Mouse (Mus musculus): ENCODE results near the gene Stk11. TPM values are rescaled to one million over a fixed set of nuclear protein-coding genes. Genes with fewer than 3 reads are reported as not detected.
A peak's percentile ranks its signal among the peaks of the same experiment; 100 is the strongest.

Gene Stk11
- total RNA-seq, 2 experiments from 2014 or later, result 105 to 110 TPM

DNA sequence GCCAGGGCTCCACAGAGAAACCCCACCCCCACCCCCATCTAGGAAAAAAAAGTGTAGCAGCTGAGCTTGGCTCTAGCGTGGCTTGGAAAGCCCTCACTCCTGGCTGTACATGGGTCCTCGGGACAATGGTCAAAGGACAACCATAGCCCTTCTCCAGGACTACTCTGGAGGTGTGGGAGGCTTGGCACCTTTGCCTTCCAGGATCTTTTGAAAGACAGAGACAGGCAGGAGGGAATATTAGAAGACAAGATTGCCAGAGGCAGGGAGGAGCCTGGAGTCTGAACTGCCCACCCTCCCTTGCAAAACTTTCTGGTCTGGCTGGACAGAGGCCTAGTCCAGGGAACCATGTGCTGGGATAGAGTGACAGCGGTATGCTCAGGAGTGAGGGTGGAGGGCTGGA is 20.9 kb upstream of the Stk11 start:
- DNase-seq, result no peak

GRCm38 (mm10) chr10:80095547-80095946 is 20.1 kb upstream of the Stk11 start:
- no peak for DNase-seq

DNA sequence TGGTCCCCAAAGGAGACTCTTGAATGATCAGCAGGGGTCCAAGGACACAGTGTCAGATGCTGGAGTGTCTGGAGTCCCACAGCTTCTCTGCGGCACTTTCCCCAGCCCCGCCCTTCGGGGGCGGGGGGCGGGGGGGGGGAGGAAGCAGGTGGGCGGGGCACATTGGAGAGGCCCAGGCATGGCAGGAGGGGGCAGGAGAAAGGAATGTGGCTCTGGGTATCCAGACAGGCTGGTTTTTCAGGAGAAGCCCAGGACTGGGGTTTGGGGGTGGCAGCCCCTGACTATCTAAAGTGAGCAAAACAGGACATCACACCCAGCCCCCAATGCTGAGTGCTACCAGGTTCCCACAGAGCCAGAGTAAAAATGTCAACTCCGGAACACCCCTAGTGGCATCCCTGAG is 18.3 kb upstream of the Stk11 start:
- no peak for DNase-seq

GRCm38 (mm10) chr10:80098630-80099029 is 17.0 kb upstream of the Stk11 start:
- DNase-seq, result no peak

GRCm38 (mm10) chr10:80100982-80101381 is 14.6 kb upstream of the Stk11 start:
- DNase-seq, result no peak

DNA sequence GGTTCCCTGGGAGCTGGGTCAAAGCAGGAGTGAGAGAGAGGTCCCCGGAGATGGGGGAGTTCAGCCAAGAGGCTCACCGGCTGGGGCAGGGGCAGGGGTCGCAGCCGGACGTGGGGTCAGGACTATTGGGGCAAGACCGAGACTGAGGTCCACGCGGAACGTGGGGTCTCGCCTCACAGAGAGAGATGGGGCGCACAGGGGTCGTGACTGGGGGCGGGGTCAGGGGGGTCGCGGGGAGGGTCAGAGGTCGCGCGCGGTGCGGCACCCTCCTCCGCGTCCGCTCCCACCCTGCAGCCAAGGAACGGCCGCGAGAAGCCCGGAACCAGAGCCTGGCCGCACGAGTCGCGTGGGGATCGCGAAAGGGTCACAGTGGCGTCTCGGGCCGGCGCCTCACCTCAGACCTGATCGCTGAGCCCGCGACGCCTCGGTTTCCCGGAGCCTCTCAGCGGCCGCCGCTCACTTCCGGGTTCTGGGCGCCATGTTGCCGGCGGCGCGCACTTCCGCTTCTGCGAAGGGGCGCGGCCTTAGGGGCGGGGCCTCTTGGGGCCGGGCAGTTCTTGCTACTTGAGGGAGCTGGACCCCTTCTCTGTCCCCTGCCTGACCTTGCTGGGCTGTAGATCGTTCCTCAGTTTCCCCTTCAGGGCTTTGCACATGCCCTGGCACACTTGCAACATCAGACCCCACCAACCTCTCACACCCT is 13.2 kb upstream of the Stk11 start:
- peak; percentile 89 for DNase-seq

DNA sequence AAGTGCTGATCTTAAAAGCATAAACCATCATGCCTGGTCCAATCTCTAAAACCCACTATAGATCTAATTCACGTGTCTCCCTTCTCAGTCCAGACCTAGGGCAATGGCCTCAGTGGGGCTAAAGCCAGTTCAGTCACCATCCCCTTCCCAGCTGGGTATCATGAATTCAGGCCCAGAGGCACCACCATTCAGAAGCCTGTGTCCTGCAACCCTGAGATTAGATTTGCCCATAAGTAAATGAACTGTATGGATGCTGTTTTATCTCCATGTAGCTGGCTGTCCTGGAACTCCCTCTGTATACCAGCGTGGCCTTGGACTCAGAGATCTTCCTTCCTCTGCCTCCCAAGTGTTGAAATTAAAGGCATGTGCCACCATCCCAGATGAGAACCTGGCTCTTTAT is 12.6 kb upstream of the Stk11 start:
- DNase-seq, result no peak

- DNase-seq, result no peak
These were observed 11.4 kb upstream of the Stk11 start for GRCm38 (mm10) chr10:80104181-80104580.

DNA sequence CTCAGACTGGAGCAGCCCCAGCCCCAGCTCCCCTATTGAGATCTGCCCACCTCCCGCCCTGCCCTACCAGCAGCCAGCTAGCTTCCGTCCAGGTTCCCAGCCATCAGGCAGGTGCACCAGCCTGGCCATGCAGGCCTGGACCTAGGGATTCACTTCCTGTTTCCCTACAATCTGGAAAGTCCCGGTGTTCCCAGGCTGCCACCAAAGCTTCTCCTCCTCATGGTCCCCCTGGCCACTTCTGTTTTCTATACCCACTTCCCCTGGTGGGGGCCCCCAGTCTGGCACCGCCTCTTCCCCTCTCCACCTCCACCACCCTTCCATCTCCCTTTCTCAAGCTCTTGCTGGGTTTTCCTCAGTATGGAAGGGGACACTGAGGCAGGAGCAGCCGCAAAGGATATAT is 10.1 kb upstream of the Stk11 start, which contains the start of gene Sbno2:
Gene Sbno2 (minus strand): TSS at position 112 of the 400 bp plus-strand sequence.
- DNase-seq, result no peak

- DNase-seq, result no peak
These were observed 9.7 kb upstream of the Stk11 start for GRCm38 (mm10) chr10:80105926-80106325.

DNA sequence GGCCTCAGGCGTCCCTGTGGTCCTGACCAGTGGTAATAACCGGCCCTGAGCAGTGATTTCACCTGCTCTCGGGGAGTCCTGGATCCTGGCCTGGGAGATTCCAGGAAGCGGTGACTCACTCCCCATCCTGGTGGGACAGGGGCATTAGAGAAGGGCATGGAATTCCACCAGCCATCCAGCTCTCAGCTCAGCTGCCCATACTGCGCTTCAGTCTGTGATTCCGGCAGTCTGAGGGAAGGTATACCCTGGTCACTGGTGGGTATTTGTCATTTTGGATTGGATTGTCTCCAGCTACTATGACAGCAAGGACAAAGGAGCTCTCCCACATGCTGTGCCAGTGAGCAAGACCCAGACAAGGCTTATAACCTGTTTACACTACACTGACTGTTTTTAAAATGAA is 7.9 kb upstream of the Stk11 start:
- no peak for DNase-seq

DNA sequence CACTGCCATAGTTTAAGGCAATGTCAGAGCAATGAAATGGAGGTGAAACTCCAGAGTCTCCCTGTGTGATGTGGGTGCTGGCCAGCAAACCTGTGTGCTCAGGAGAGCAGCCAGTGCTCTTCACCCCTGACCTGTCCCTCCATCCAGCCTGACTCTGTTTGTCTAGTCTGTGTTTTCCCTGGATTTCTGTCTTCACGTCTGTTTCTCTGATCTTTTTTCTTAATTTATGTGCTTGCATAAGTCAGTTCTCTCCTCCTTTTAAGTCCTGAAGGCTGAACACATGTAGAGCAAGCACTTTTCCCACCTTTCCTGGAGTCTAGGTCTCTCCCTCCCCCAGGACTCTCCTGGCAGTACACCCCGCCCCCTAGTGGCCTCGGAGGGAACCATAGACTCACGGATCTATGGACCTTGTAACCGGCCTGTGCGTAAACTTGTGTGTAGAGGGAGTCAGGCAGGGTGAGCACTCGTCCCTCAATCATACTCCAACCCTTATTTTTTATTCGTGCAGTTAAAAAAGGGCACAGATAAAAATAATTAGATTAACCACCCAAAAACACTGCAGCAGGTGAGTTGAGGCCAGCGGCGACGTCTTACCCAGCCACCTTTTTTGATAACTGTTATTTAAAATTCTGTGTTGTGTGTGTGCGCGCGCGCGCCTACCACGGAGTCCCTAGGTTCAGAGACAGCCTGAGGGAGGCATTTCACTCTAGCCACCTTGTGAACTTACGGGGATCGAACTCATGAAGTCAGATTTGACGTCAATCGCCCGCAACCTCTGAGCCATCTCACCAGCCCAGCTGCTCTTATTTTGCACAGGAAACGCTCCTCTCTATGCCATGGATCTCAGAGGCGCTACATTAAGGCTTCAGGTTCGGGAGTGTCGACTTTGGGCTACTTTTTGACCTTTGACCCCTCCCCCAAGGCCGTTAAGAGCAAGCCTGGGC is 990 bp upstream of the Stk11 start:
- peak; percentile 95 for DNase-seq

- DNase-seq, result no peak
These were observed 337 bp downstream of the Stk11 start for GRCm38 (mm10) chr10:80115944-80116335.

DNA sequence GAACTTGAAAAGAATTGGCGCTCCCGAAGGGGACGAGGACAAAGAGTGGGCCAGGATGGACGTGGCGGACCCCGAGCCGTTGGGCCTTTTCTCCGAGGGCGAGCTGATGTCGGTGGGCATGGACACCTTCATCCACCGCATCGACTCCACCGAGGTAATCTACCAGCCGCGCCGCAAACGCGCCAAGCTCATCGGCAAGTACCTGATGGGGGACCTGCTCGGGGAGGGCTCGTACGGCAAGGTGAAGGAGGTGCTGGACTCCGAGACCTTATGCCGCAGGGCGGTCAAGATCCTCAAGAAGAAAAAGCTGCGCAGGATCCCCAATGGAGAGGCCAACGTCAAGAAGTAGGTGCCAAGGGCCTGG is 942 bp downstream of the Stk11 start:
- DNase-seq, result no peak

DNA sequence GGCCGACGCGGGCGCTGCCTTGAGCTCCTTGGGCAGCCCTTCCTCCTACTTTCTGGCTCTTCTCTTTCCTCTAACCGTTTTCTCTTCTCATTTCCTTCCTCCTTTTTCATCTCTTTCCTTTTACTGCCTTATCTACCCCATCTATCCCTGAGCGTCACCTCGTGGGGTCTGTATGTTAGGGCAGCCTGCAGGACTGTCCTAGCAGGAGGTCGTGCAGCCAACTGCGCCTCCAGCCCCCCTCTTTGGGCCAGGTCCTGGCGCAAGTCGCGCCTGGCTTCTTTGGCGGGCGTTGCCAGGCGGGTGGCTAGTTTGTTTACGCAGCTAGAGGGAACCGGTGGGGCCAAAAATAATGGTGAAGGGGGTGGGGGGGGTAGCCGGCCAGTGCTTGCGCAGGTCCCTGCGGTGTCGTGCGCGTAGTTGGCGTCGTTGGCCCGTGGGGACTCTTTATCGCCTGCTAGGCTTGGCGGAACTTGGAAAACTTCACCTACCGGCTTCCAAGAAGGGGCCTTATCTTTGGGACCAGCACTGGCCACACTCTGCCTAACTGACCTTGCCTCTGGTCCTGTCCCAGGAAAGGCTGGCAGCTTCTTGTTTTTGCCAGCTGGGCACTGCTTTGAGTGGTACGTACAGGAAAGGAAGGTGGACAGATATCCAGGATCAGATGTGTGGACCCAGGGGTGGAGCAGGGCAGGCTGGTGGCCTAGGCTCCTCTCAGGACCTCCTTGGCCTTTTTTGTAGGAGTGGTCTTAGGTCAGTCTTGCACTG is 1.5 kb downstream of the Stk11 start:
- peak; percentile 63 for DNase-seq

GRCm38 (mm10) chr10:80117736-80118135 is 2.1 kb downstream of the Stk11 start:
- DNase-seq, result no peak

DNA sequence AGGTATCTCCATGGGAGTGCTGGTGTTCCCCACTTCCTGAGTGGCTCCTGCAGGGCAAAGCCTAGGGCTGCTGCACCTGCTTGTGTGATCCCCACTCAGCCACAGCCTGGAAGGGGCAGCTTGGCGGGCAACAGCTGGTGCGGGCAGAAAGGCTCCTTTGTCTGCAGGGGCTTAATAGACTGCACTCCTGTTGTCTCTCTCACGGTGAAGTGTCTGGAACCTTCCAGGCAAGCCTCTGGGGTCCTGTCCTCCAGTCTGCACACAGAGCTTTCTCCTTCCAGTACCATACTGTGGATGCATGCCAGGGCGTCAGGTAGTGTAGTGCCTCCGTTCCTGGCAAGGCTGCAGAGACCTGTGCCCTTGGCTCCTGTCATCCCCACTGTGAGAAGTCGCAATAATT is 2.9 kb downstream of the Stk11 start:
- no peak for DNase-seq

DNA sequence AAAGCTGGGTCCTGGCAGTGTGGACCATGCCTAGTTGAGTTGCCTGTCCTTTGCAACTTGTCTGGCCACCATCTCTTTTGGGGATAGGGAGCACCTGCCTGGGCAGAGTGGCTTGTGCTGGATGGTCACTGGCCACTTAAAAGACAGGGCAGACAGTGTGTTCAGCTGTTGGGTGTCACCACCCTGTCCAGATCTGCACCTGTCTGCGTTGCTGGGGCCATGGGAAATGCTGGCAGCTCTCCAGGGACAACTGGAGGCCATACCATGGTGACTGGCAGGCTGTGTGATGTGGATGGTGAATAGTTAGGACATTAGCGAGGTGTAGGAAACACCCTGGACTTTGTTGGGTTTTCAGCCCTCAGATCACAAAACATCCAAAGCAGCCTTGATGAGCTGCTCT is 4.5 kb downstream of the Stk11 start:
- no peak for DNase-seq

- no peak for DNase-seq
These were observed 6.0 kb downstream of the Stk11 start for GRCm38 (mm10) chr10:80121639-80122038.

- DNase-seq, result no peak
These were observed 8.4 kb downstream of the Stk11 start for GRCm38 (mm10) chr10:80123932-80124562.

GRCm38 (mm10) chr10:80127920-80128319 is 12.3 kb downstream of the Stk11 start:
- no peak for DNase-seq

DNA sequence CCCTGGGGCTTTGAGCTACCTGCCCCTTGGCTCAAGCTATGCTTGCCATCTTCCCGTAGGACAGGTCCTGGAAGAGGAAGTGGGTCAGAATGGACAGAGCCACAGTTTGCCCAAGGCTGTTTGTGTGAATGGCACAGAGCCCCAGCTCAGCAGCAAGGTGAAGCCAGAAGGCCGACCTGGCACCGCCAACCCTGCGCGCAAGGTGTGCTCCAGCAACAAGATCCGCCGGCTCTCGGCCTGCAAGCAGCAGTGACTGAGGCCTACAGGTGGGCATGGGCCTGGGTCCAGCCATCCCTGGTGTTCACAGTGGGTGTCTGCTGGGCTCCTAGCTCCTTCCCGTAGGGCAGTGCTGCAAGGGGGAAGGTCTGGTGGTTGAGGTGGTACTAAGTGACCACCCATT is 14.2 kb downstream of the Stk11 start:
- DNase-seq, result peak; percentile 11
